Mouse (Mus musculus) kidney, adult 9 months (tissue): ENCODE data around the gene Itga9.

Source experiments
- DNase-seq: peaks from one replicate; pipeline ENCODE4 v3.0.0; 2022

Gene Itga9

GRCm38 (mm10) chr9:118887201-118887600 lies 280.7 kb downstream of the Itga9 start:
- DNase-seq, result no peak

- DNase-seq, result no peak
Measured at GRCm38 (mm10) chr9:118887734-118888133, 281.2 kb downstream of the Itga9 start.

GRCm38 (mm10) chr9:118890149-118890548 lies 283.7 kb downstream of the Itga9 start:
- no peak for DNase-seq

GRCm38 (mm10) chr9:118890645-118891044 lies 284.2 kb downstream of the Itga9 start:
- no peak for DNase-seq

- no peak for DNase-seq
Measured at GRCm38 (mm10) chr9:118891068-118891467, 284.6 kb downstream of the Itga9 start.

GRCm38 (mm10) chr9:118891593-118891992 lies 285.1 kb downstream of the Itga9 start:
- DNase-seq, result no peak

GRCm38 (mm10) chr9:118895101-118895500 lies 288.6 kb downstream of the Itga9 start:
- DNase-seq, result no peak

- no peak for DNase-seq
Measured at GRCm38 (mm10) chr9:118900677-118901076, 294.2 kb downstream of the Itga9 start.

- no peak for DNase-seq
Measured at GRCm38 (mm10) chr9:118901917-118902316, 295.4 kb downstream of the Itga9 start.

- peak; percentile 82 for DNase-seq
Measured at GRCm38 (mm10) chr9:118907934-118908620, 301.6 kb downstream of the Itga9 start.

- no peak for DNase-seq
Measured at GRCm38 (mm10) chr9:118913048-118913447, 306.6 kb downstream of the Itga9 start.

GRCm38 (mm10) chr9:118913613-118914012 lies 307.1 kb downstream of the Itga9 start:
- DNase-seq, result no peak

GRCm38 (mm10) chr9:118914589-118914988 lies 308.1 kb downstream of the Itga9 start:
- DNase-seq, result no peak

- peak; percentile 59 for DNase-seq
Measured at GRCm38 (mm10) chr9:118915290-118915689, 308.8 kb downstream of the Itga9 start.

- DNase-seq, result peak; percentile 76
Measured at GRCm38 (mm10) chr9:118919672-118920186, 313.2 kb downstream of the Itga9 start.

GRCm38 (mm10) chr9:118920798-118921515 lies 314.5 kb downstream of the Itga9 start:
- peak; percentile 88 for DNase-seq

GRCm38 (mm10) chr9:118921926-118922325 lies 315.4 kb downstream of the Itga9 start:
- no peak for DNase-seq

GRCm38 (mm10) chr9:118924554-118925085 lies 318.1 kb downstream of the Itga9 start:
- DNase-seq, result no peak

GRCm38 (mm10) chr9:118925286-118926110 lies 319.0 kb downstream of the Itga9 start:
- peak; percentile 98 for DNase-seq

- DNase-seq, result peak; percentile 48
Measured at GRCm38 (mm10) chr9:118926111-118926650, 319.7 kb downstream of the Itga9 start, which contains the start of gene Ctdspl. Gene Ctdspl, plus strand, starts transcription at chr9:118926453.

- peak; percentile 58 for DNase-seq
Measured at GRCm38 (mm10) chr9:118926688-118927321, 320.3 kb downstream of the Itga9 start.

- peak; percentile 50 for DNase-seq
Measured at GRCm38 (mm10) chr9:118927501-118927900, 321.0 kb downstream of the Itga9 start.
